Mouse (Mus musculus): Measurements from ENCODE around the gene Zfp667.
A peak's percentile ranks its signal among the peaks of the same experiment; 100 is the strongest.
"Not testable (repeated sequence)": the region's sequence is repeated elsewhere in the genome, so short reads cannot be mapped to it uniquely, and the experiment has no call there.

Gene Zfp667

DNA sequence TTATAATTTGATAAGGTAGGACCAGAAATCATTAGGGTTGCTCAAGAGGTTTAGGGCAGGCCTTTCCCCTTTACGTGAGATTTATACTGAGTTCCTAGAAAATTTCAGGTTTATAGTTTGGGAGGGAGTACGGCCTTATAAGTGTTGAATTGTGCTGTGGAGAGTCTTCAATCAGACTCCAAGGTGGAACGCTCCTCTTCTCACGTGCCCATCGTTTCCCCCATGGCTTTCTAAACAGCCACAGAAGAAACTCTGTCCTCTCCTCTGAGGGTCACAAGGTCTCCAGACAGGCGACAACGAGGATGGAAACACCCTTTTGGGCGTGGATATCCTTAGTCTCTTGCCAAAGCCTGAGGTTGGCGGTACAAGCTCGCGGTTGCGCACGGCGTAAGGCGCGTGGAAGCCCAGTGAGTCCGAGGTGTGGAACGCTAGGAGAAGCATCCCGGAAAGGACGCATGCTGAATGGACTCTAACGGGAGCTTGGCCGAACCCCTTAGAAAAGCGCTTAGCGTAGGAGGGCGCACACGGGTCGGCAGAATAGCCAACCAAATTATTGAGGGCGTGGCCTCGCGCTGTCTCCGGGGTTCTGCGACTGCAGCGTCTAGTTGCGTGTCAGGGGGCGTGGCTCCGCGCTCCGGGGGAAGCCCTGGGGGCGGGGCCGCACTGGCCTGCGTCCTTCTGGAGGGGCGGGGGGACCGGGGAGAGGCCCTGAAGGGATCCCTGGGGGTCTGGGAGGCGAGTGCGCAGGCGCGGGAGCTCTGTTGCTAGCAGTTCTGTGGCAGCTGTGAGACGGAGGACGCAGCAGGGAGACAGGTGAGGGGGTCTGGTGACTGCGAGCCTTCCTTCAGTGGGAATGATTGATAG is at the start of gene Zfp667:
TSS of gene Zfp667 (plus strand) at position 738 of the 864 bp plus-strand sequence.
- peak; percentile 99 for DNase-seq

- DNase-seq: no peak
These were observed 46.6 kb upstream of the Zfp667 start for GRCm38 (mm10) chr7:6239787-6240186.

- peak; percentile 33 for DNase-seq
These were observed 45.4 kb upstream of the Zfp667 start for GRCm38 (mm10) chr7:6240841-6241425.

DNA sequence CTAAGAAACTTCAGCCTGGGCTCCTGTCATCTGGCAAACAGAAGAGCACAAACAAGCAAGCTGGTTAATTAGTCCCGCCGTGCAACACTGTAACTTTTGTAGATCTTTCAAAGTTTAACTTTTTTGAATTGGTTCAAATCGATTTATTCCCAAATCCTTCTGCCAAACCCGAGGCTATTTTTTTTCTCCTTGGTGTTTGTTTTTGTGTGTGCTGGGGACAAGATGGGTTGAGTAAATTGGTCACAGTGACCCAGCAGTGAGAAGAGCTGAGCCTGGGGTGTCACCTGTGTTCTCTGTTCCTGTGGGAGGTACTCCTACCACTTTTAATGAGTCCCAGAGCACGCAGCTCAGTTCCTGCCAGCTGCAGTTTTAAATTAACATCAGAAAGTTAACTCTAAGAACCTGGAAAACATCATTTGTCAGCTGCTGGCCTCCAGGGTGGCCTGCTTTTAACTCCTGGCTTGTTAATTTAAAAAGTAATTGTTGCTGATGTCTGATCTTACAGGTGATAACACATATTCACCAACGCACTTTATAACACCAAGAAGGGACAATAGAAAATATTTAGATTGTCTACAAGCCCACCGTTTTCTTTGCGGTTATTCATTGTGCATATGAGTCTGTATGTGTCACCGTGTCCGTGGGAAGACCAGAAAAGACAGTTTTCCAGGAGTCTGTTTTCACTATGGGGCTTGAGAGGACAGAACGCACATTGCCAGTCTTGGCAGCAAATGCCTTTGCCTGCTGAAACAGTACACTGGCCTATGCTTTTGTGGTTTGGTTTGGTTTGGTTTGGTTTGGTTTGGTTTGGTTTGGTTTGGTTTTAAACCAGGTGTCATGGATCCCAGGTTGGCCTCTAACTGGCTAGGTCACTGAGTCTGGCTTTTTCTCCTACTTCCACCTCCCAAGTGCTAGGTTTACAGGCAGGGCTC is 41.8 kb upstream of the Zfp667 start:
- DNase-seq: no peak

DNA sequence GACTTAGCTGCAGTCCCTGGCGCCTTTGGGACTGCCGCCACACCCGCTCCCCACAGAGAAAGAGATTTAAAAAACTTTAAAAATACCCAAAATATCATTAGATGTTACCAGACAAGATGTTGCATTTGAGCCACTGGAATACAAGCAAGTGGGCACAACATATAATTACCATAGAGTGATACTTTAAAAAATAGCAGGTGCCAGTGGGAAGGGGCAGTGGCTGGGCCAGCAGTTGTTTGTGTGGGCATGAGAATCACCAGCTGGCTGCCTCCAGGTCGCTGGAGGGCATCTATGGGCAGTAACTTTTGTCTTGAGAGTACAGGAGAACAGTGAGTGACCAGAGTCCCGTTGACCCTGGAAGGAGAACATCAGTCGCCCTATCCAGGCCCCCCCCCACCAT is 34.0 kb upstream of the Zfp667 start, which contains the start of gene Epp13:
TSS of gene Epp13 (plus strand) at position 301 of the 400 bp plus-strand sequence.
- no peak for DNase-seq

DNA sequence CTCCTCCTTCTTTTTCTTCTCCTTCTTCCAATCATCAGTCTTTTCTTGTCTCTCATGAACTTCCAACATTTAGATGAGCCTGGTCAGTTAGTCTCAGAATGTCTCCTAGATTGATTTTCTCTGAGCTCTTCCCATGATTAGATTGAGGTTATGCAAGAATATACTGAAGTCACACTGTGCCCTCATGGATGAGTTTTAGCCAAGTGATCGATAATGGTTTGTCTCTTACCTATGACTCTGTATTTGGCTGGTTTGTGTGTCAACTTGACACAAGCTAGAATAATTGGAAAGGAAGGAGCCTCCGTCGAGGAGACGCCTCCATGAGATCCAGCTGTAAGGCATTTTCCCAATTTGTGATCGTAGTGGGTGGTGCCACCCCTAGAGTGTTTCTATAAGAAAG is 31.9 kb upstream of the Zfp667 start:
- no peak for DNase-seq

DNA sequence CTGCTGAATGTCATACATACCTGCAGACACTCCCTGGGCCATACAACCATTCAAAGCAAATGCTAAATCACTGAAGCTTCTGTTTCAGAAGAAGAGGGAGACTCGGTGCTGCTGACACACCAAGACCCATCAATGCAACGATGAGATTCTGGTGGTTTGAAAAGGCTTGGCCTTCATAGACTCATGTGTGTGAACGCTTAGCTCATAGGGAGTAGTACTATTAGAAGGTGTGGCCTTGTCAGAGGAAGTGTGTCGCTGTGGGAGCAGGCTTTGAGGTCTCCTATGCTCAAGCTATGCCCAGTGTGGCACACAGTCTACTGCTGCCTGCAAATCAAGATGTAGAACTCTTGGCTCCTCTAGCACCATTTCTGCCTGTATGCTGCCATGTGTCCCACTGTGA is 29.0 kb upstream of the Zfp667 start:
- DNase-seq: no peak

- DNase-seq: no peak
These were observed 27.9 kb upstream of the Zfp667 start for GRCm38 (mm10) chr7:6258232-6259220.

GRCm38 (mm10) chr7:6260004-6260403 is 26.4 kb upstream of the Zfp667 start:
- DNase-seq: not testable (repeated sequence)

- DNase-seq: no peak
These were observed 24.3 kb upstream of the Zfp667 start for GRCm38 (mm10) chr7:6262120-6262519.

DNA sequence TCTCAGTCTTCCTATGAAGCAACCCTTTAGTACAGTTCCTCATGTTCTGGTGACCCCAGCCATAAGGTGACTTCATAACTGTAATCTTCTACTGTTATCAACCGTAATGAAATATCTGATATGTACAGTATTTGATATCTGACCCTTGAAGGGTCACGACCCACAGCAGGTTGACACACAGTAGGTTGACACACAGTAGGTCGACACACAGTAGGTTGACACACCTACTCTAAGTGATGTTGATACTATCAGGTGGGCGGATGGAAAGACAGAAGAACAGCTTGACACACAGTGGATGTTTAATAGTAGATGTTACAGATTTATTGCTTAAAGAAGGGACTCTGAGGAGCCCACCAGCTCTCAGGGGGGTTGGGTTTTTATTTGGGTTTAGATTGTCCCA is 23.4 kb upstream of the Zfp667 start:
- no peak for DNase-seq

DNA sequence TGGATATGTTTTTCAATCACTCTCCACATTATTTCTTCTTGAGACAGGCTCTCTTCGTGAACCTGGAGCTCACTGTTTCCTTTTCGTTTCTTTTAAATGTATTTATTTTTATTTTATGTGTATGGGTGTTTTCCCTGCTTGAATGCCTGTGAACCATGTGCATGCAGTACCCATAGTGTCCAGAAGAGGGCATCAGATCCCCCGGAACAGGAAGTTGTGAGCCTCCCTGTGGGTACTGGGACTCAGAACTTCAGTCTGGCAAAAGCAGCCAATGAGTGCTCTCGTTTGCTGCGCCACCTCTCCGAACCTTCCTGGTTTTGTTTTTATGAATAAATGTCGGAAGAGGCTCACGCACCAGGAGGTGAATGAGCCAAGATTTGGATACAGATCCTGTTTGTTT is 20.7 kb upstream of the Zfp667 start:
- peak; percentile 57 for DNase-seq

- no peak for DNase-seq
These were observed 8.5 kb upstream of the Zfp667 start for GRCm38 (mm10) chr7:6277906-6278305.

- DNase-seq: peak; percentile 79
These were observed 3.6 kb upstream of the Zfp667 start for GRCm38 (mm10) chr7:6282749-6283148.

DNA sequence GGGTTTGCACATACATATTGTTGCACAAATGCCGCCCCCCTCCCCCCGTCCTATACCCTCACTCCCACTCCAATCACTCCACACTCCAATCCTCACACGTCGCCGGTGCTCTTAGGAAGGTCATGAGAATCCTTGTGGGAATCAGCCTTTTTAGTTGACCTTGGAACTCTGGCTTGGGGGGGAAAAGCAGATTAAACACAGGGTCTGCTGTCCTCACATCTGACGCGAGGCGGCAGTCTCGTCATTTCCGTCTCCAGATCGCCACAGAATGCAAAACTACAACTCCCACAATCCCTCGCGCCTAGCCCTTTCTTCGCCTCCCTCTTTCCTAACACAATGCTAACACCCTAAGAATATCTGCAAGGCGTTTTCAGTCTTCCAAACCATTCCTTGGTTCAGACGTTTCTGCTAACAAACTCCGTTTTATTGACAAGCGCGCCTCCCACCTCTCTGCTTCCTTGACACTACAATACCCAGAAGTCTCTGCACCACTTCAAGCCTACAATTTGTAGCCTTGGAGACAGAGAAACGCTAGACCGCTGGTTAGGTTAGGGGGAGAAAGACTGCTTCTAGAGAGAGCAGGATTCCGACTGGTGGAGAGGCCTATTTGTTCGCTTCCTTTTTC is 2.8 kb upstream of the Zfp667 start:
- peak; percentile 80 for DNase-seq

DNA sequence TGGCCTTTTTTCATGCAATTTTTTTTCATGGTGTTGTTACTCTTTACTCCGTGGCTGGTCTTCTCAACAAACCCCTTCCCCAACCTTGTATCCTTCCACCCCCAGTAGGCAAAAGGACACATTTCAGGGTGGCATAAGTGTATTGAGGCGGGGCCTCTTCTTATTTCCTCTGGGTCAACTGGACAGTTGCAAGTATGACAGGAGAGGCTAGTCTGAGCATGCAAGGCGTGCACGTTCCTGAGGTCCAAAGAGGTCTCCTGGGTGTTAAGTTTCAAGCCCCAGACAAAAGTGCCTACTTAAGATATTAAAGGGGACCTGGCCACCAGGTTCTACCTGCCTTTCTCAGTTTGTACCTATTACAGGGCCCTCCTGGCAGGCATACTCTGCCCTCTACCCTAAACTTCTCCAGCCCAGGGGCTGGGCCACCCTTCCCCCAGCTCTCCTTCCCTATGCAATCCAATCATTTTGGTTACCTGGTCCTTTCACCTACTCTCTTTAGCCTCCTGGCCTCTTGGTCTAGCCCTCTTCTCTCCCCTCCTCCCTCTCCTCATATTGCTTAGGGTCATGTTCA is 1.9 kb upstream of the Zfp667 start:
- no peak for DNase-seq

GRCm38 (mm10) chr7:6285366-6285765 is 1.0 kb upstream of the Zfp667 start:
- DNase-seq: no peak

DNA sequence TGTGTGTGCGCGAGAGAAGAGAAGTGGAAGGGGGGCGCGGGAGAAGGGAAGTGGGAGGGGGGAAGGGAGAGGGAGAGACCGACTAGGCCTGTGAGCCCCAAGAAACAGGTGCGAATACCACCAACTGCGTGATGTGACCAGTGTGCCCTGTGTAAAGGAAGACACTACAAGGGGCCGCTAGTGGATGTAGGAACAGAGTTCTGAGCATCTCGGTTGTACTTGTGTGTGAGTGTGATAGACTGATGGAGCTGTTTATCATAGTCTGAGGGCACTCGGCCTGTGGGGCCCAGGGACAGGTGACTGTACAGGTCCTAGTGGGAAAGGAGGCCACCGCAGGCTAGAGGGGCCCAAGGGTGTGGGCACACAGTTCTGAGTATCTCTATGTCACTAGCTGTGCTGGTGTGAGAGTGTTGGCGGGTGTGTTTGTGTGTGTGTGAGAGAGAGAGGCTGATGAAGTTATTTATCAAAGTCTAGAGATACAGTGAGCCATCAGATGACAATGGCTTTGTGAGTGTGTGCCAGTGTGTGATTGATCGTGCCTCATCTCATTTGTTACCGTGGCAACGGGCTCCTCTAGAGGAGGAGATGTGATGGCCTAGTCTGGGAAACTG is 647 bp downstream of the Zfp667 start:
- DNase-seq: peak; percentile 36

GRCm38 (mm10) chr7:6291121-6291520 is 4.7 kb downstream of the Zfp667 start:
- not testable (repeated sequence) for DNase-seq

DNA sequence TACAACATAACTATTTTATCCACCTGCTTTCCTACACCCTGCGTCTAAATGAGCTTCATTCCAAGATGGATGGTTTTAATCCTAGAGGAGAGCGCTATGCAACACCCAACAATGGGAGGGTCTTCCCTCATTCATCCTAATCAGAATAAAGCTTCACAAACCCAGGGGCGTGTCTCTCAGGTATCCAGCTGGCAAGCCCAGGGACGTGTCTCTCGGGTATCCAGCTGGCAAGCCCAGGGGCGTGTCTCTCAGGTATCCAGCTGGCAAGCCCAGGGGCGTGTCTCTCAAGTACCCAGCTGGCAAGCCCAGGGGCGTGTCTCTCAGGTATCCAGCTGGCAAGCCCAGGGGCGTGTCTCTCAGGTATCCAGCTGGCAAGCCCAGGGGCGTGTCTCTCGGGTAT is 14.4 kb downstream of the Zfp667 start:
- DNase-seq: not testable (repeated sequence)
